20 mouse cellular contexts compared by ENCODE assay signal in the genomic region with DNA sequence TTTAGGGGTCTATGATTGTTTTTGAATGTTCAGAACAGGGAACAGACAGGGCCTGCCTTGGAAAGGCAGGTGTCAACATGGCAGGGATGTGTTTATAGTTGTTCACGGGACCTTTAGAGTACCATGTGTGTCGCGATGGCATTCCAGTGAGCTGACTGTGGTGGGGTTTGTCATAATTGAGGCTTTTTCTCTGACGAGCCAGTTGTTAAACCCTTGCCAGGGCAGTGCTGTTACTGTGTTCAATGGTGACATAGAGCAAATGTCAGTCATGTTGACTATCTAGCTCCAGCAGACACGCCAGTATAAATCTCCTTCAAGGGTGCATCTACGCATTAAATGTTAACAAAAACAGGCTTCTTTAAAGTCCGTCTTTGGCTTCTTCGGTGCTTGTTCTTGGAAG. TPM values are rescaled to one million over a fixed set of nuclear protein-coding genes. Genes with fewer than 3 reads are reported as not detected.
DNase-seq lines count a peak whose midpoint lies in the region; ATAC-seq and TF ChIP-seq lines count a peak whose summit lies in the region.
"Had no signal": no experiment of that assay in that cellular context is flagged by ENCODE, and none has a peak within 500 bp of the region (broad histone marks: within the 10 kb centered on the region; RNA-seq: fewer than 3 reads in every experiment).

No protein-coding gene starts in this region.

- WGBS in heart, embryonic 11.5 days (ENCODE audit: insufficient replicate concordance): 67% methylated on average over 8 of the region's 8 CpGs
- WGBS in forebrain, postnatal 0 days: 61% methylated on average over 8 of the region's 8 CpGs
- WGBS in hindbrain, postnatal 0 days: 72% methylated on average over 8 of the region's 8 CpGs

- no peaks in the 10 kb centered on the region; the same call in 1 of the 2 replicates for H3K27me3 ChIP-seq in heart, embryonic 11.5 days (ENCODE audit: control insufficient read depth, insufficient read depth, low read length)
- no peaks in the 10 kb centered on the region for H3K27me3 ChIP-seq in forebrain, postnatal 0 days (ENCODE audit: insufficient read depth, low read length)
- H3K27me3 ChIP-seq in hindbrain, postnatal 0 days (ENCODE audit: insufficient read depth, low read length): no peaks in the 10 kb centered on the region
- H3K27me3 ChIP-seq: embryonic facial prominence, embryonic 15.5 days; liver, embryonic 13.5 days had no signal

- no peaks in the 10 kb centered on the region for H3K9me3 ChIP-seq in heart, embryonic 11.5 days (replicated peaks; ENCODE audit: control insufficient read depth, low read length)
- no peaks in the 10 kb centered on the region for H3K9me3 ChIP-seq in forebrain, postnatal 0 days (ENCODE audit: low read length)
- no peaks in the 10 kb centered on the region for H3K9me3 ChIP-seq in hindbrain, postnatal 0 days (ENCODE audit: low read length)
- H3K9me3 ChIP-seq: embryonic facial prominence, embryonic 15.5 days; liver, embryonic 13.5 days had no signal

- no peak overlapping the region for H3K9ac ChIP-seq in heart, embryonic 11.5 days (ENCODE audit: low read depth, low read length)
- H3K9ac ChIP-seq in forebrain, postnatal 0 days: no peak overlapping the region
- H3K9ac ChIP-seq in hindbrain, postnatal 0 days (replicated peaks; ENCODE audit: low read length): no peak overlapping the region
- H3K9ac ChIP-seq: embryonic facial prominence, embryonic 15.5 days; liver, embryonic 13.5 days had no signal

- no peak for TF ChIP-seq CTCF in forebrain, postnatal 0 days (IDR thresholded peaks at IDR 0.05; ENCODE audit: low read depth)
- TF ChIP-seq CTCF in hindbrain, postnatal 0 days (IDR thresholded peaks at IDR 0.05; ENCODE audit: low read depth): no peak

- no peak for ATAC-seq in heart, embryonic 11.5 days (replicated peaks; ENCODE audit: insufficient number of reproducible peaks, low FRiP score, low TSS enrichment)
- ATAC-seq in forebrain, postnatal 0 days: no peak
- ATAC-seq in hindbrain, postnatal 0 days: no peak
- no peak for ATAC-seq in monocyte, adult 5-6 weeks (replicated peaks; ENCODE audit: insufficient number of reproducible peaks, low FRiP score, low TSS enrichment, poor library complexity, severe bottlenecking)
- ATAC-seq: Patski had no signal

- peak; percentile 93 for DNase-seq in heart, adult 11 months
- peak; percentile 18 for DNase-seq in Muller cell, postnatal 12 days (ENCODE audit: inconsistent ontology term)
- peak; percentile 20 for DNase-seq in forebrain, postnatal 0 days
- DNase-seq in hindbrain, postnatal 0 days (ENCODE audit: low spot score): no peak
- DNase-seq in ovary, postnatal 14 days (ENCODE audit: low spot score): no peak
- DNase-seq: cerebellum, adult 9-10 months; gastrocnemius, postnatal 36 days; kidney, adult 18-20 months; kidney, postnatal 14 days; layer of hippocampus, adult 9-11 months; liver, embryonic 13.5 days; right cerebral cortex, postnatal 14 days; thymus, postnatal 36 days had no signal

- no peaks in the 10 kb centered on the region for H3K36me3 ChIP-seq in heart, embryonic 11.5 days (ENCODE audit: control insufficient read depth, insufficient read depth, low read length)
- no peaks in the 10 kb centered on the region for H3K36me3 ChIP-seq in forebrain, postnatal 0 days (ENCODE audit: insufficient read depth)
- no peaks in the 10 kb centered on the region for H3K36me3 ChIP-seq in hindbrain, postnatal 0 days (ENCODE audit: insufficient read depth, low read length)
- H3K36me3 ChIP-seq: embryonic facial prominence, embryonic 15.5 days; liver, embryonic 13.5 days had no signal

- no peak overlapping the region for H3K27ac ChIP-seq in heart, embryonic 11.5 days (ENCODE audit: low read depth, low read length)
- H3K27ac ChIP-seq in forebrain, postnatal 0 days (ENCODE audit: low read depth, low read length): peak overlapping the region; percentile 69
- H3K27ac ChIP-seq in hindbrain, postnatal 0 days: 0 out of 2 replicates have a peak overlapping the region, but pooled peaks have one; percentile 2
- H3K27ac ChIP-seq: embryonic facial prominence, embryonic 15.5 days; liver, embryonic 13.5 days had no signal

- peaks cover 11% of the 10 kb centered on the region; the same call in 1 of the 2 replicates for H3K4me1 ChIP-seq in heart, embryonic 11.5 days (ENCODE audit: control insufficient read depth, insufficient read depth, low read length)
- H3K4me1 ChIP-seq in forebrain, postnatal 0 days (ENCODE audit: insufficient read depth): peaks cover 4% of the 10 kb centered on the region; the same call in 1 of the 2 replicates
- H3K4me1 ChIP-seq in hindbrain, postnatal 0 days (ENCODE audit: insufficient read depth, low read length): peaks cover 11% of the 10 kb centered on the region; the same call in 1 of the 2 replicates
- H3K4me1 ChIP-seq: liver, embryonic 13.5 days had no signal

- no peak overlapping the region for H3K4me3 ChIP-seq in heart, embryonic 11.5 days (ENCODE audit: low read depth, low read length)
- H3K4me3 ChIP-seq in forebrain, postnatal 0 days (ENCODE audit: low read depth, low read length): no peak overlapping the region
- no peak overlapping the region for H3K4me3 ChIP-seq in hindbrain, postnatal 0 days (ENCODE audit: low read length)
- H3K4me3 ChIP-seq: embryonic facial prominence, embryonic 15.5 days; liver, embryonic 13.5 days had no signal

- H3K4me2 ChIP-seq in heart, embryonic 11.5 days: no peak overlapping the region
- H3K4me2 ChIP-seq in forebrain, postnatal 0 days (ENCODE audit: low read depth): no peak overlapping the region
- no peak overlapping the region for H3K4me2 ChIP-seq in hindbrain, postnatal 0 days (ENCODE audit: low read depth, low read length)
- H3K4me2 ChIP-seq: embryonic facial prominence, embryonic 15.5 days; liver, embryonic 13.5 days had no signal

RNA-seq across cellular contexts. Expression of a gene that starts 31.5 kb away (rescaled TPM):
- 0.46 TPM in 2 replicates for polyA plus RNA-seq in heart, embryonic 11.5 days (2014; fragmentation: Nextera tagmentation; extraction: Ambion mirVana)
- 189 and 251 TPM in 2 replicates for total RNA-seq in forebrain, postnatal 0 days (2014; rRNA removed)
- 238 and 397 TPM in 2 replicates for polyA plus RNA-seq in forebrain, postnatal 0 days (2015; fragmentation: Nextera tagmentation; extraction: Ambion mirVana)
- total RNA-seq in hindbrain, postnatal 0 days (2014; rRNA removed): 20.9 and 24.3 TPM in 2 replicates
- 29.2 and 31.1 TPM in 2 replicates for polyA plus RNA-seq in hindbrain, postnatal 0 days (2015; fragmentation: Nextera tagmentation; extraction: Ambion mirVana)
- total RNA-seq in monocyte, adult 5-6 weeks (2017): not detected in 3 replicates
- total RNA-seq: gastrocnemius, postnatal 36 days; hematopoietic stem cell, adult 5-6 weeks; megakaryocyte, adult 5-6 weeks had no signal
- polyA plus RNA-seq: lung, embryonic 16.5 days; Patski had no signal

Comparison
In these comparisons a context has a peak if more than half of its experiments do, and no peak if none do; other contexts are left out.
1. DNase-seq: peak in heart, adult 11 months (single experiment), Muller cell, postnatal 12 days (single experiment) and forebrain, postnatal 0 days (single experiment); none in hindbrain, postnatal 0 days (single experiment) and ovary, postnatal 14 days (single experiment).
2. RNA of a gene that starts 31.5 kb away (total RNA-seq): 189 to 251 TPM in forebrain, postnatal 0 days and 20.9 to 24.3 TPM in hindbrain, postnatal 0 days; not detected in monocyte, adult 5-6 weeks; every median in the first group is over 10 times any median in the second.